Mouse (Mus musculus): ENCODE measurements at regions not wholly inside any gene's neighbourhood (a gene's known extent, or its start where the extent isn't known, plus 50 kb on each side); places are given as distances from the start of the nearest gene placed in this dataset.

DNA sequence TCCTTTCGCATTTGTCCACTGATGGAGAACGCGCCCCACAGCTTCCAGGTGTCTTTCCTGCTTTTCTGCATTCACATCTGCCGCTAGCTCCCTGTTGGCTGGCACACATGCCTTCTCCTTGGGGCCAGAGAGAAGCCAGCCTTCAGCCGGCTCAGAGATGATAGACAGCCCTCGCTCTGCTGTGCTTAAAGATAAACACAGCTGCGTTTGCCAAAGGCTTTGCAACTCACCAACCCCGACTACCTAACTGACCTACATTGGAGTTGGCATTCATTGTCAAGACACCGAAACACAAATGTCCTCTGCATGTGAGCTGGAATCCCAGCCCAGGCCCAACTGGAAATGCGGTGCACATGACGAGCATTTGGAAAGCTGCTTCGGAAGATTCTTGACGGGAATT lies 87.2 kb upstream of the Gm10234 start:
- TF ChIP-seq CTCF (IDR thresholded peaks at IDR 0.05; ENCODE audit: extremely low read depth, insufficient read depth, low read length): no peak
- no peak for TF ChIP-seq POLR2A (IDR thresholded peaks at IDR 0.05; ENCODE audit: extremely low read depth, insufficient read depth, low read length)
